Mouse (Mus musculus): ENCODE data around the gene Xpo4.

DNA sequence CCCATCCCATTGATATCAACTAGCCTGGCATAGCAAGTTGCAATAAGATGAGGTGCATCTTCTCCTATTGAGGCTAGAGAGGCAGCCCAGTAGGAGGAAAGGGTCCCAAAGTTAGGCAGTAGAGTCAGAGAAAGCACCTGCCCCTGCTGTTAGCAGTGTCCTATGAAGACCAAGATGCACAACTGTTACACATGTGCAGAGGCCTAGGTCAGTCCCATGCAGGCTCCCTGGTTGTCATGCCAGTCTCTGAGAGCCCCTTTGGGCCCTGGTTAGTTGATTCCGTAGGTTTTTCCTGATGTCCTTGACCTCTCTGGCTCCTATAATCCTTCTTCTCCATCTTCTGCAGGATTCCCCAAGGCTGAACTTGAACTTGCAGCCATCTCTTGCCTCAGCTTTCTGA is 14.3 kb upstream of the Xpo4 start:
- no peak for TF ChIP-seq CHD2 (IDR thresholded peaks at IDR 0.05; ENCODE audit: low read depth, low read length)
- TF ChIP-seq HCFC1 (IDR thresholded peaks at IDR 0.05; ENCODE audit: borderline replicate concordance, insufficient read depth, low read length), result no peak
- no peak for TF ChIP-seq MAFK (IDR thresholded peaks at IDR 0.05; ENCODE audit: insufficient read depth, low read depth, low read length)
- TF ChIP-seq ZC3H11A (IDR thresholded peaks at IDR 0.05; ENCODE audit: borderline replicate concordance, low read depth, low read length), result no peak

Measured in ES-E14 (cell line).